ENCODE assay signal across 8 mouse cellular contexts in the genomic region with DNA sequence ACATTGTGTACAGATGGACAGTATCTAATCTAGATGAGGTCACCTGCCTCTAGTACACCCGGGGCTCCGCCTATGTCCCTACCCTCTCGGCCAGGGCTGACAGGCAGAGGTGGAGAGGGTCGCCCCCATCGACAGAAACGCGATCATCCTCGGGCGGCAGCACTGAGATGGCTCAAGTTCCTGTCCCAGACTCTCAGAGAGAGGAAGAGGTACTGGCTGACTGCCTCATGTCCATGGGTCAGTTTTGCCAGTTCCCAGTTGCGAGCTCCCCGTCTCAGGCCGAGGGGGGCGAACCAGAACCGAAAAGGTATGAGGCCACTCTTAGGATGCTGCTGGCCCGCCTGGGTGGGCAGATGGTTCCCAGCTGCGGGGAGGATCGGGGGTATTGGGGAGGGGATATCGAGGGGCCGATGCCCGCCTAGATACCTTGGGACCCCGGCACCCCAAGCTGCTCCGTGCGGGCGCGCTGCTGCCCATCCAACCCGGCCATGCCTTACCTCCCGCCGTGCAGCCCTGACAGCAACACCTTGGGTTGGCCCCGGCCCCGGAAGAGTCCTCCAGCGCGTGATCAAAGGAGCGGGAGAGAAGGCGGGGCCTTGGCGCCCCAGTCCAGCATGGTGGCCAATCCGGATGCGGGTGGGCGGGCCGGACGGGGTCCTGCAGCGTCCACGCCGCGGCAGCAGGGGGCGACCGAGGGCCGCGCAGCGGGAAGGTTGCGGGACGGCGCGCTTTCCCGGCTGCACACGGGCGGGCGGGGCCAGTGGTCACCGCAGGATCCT. TPM values are rescaled to one million over a fixed set of nuclear protein-coding genes. Genes with fewer than 3 reads are reported as not detected.
A peak's percentile ranks its signal among the peaks of the same experiment; 100 is the strongest.
DNase-seq lines count a peak whose midpoint lies in the region; ATAC-seq and TF ChIP-seq lines count a peak whose summit lies in the region.

A gene (minus strand): TSS at position 594 of the 779 bp plus-strand sequence.

- H3K79me2 ChIP-seq in liver, adult 2 months (ENCODE audit: control insufficient read depth, insufficient read depth, low read length), result no peaks in the 10 kb centered on the region

- no peaks in the 10 kb centered on the region for H3K9me3 ChIP-seq in erythroblast, embryonic 14.5 days (ENCODE audit: control insufficient read depth, low read length)
- H3K9me3 ChIP-seq in heart, embryonic 12.5 days (replicated peaks), result no peaks in the 10 kb centered on the region
- H3K9me3 ChIP-seq in kidney, postnatal 0 days (replicated peaks; ENCODE audit: low read length), result no peaks in the 10 kb centered on the region

- peak within 1 kb of the TSS; percentile 99 for H3K4me2 ChIP-seq in heart, embryonic 12.5 days
- peak within 1 kb of the TSS; percentile 94 for H3K4me2 ChIP-seq in kidney, postnatal 0 days (ENCODE audit: low read length)

- peak; percentile 96 for TF ChIP-seq CTCF in kidney, postnatal 0 days (IDR thresholded peaks at IDR 0.05; ENCODE audit: low read depth)
- peak; percentile 87 for TF ChIP-seq CTCF in liver, adult 2 months (IDR thresholded peaks at IDR 0.05; ENCODE audit: low read depth, low read length)

- peak within 1 kb of the TSS; percentile 78 for H3K9ac ChIP-seq in heart, embryonic 12.5 days
- peak within 1 kb of the TSS; percentile 64 for H3K9ac ChIP-seq in kidney, postnatal 0 days (ENCODE audit: low read depth, low read length)
- H3K9ac ChIP-seq in liver, adult 2 months (ENCODE audit: low read depth, low read length), result peak within 1 kb of the TSS; percentile 76

- ATAC-seq in heart, embryonic 12.5 days (ENCODE audit: insufficient number of reproducible peaks, low FRiP score), result peak; percentile 95
- peak; percentile 92 for ATAC-seq in kidney, postnatal 0 days (replicated peaks; ENCODE audit: low FRiP score, low read depth)
- peak; percentile 75 for ATAC-seq in monocyte, adult 5-6 weeks (replicated peaks; ENCODE audit: insufficient number of reproducible peaks, low FRiP score, low TSS enrichment, poor library complexity, severe bottlenecking)

- peaks cover 45% of the 10 kb centered on the region for H3K4me1 ChIP-seq in erythroblast, embryonic 14.5 days (ENCODE audit: control insufficient read depth)
- H3K4me1 ChIP-seq in heart, embryonic 12.5 days (replicated peaks), result peaks cover 45% of the 10 kb centered on the region
- peaks cover 8% of the 10 kb centered on the region; the same call in 1 of the 2 replicates for H3K4me1 ChIP-seq in kidney, postnatal 0 days (replicated peaks; ENCODE audit: insufficient read depth, low read length)
- peaks cover 5% of the 10 kb centered on the region; the same call in 1 of the 2 replicates for H3K4me1 ChIP-seq in liver, adult 2 months (ENCODE audit: control insufficient read depth, insufficient read depth, low read length)

- peaks cover 28% of the 10 kb centered on the region for H3K36me3 ChIP-seq in erythroblast, embryonic 14.5 days (ENCODE audit: control insufficient read depth)
- peaks cover 12% of the 10 kb centered on the region for H3K36me3 ChIP-seq in heart, embryonic 12.5 days
- no peaks in the 10 kb centered on the region; the same call in 1 of the 2 replicates for H3K36me3 ChIP-seq in kidney, postnatal 0 days (ENCODE audit: insufficient read depth, low read length)
- no peaks in the 10 kb centered on the region for H3K36me3 ChIP-seq in liver, adult 2 months (ENCODE audit: control insufficient read depth, insufficient read depth, low read length)

- peak within 1 kb of the TSS; percentile 32; the same call in 1 of the 2 replicates for H3K27ac ChIP-seq in heart, embryonic 12.5 days (ENCODE audit: poor library complexity, severe bottlenecking)
- peak within 1 kb of the TSS; percentile 13; the same call in 1 of the 2 replicates for H3K27ac ChIP-seq in kidney, postnatal 0 days
- no peak within 1 kb of the TSS for H3K27ac ChIP-seq in liver, adult 2 months (replicated peaks; ENCODE audit: insufficient read depth, low read depth, low read length)

- DNase-seq in CD4-positive helper T cell, adult 2 months (ENCODE audit: low read depth, low spot score), result peak; percentile 95
- DNase-seq in brain, embryonic 18.5 days (ENCODE audit: low read depth, low spot score), result peak; percentile 82
- peak; percentile 96 for DNase-seq in kidney, postnatal 0 days (ENCODE audit: low spot score)
- DNase-seq in liver, adult 2 months (ENCODE audit: extremely low read depth, low read depth, low spot score), result peak; percentile 66
- DNase-seq in spleen, postnatal 36 days (ENCODE audit: low spot score in 2 of 2), result peak; percentile 93 to 95

- H3K4me3 ChIP-seq in erythroblast, embryonic 14.5 days (replicated peaks), result peak within 1 kb of the TSS; percentile 75
- peak within 1 kb of the TSS; percentile 75 for H3K4me3 ChIP-seq in heart, embryonic 12.5 days
- peak within 1 kb of the TSS; percentile 52 for H3K4me3 ChIP-seq in kidney, postnatal 0 days (replicated peaks; ENCODE audit: low read depth, low read length)
- peak within 1 kb of the TSS; percentile 70 for H3K4me3 ChIP-seq in liver, adult 2 months (ENCODE audit: insufficient read depth, low read depth, low read length)

- under 1% methylated on average over 58 of the region's 58 CpGs for WGBS in heart, embryonic 12.5 days
- WGBS in kidney, postnatal 0 days, result under 1% methylated on average over 57 of the region's 58 CpGs
- WGBS in liver, adult 2 months, result under 1% methylated on average over 58 of the region's 58 CpGs

- peaks cover 21% of the 10 kb centered on the region for H3K27me3 ChIP-seq in erythroblast, embryonic 14.5 days (ENCODE audit: control insufficient read depth)
- H3K27me3 ChIP-seq in heart, embryonic 12.5 days (replicated peaks), result no peaks in the 10 kb centered on the region
- no peaks in the 10 kb centered on the region for H3K27me3 ChIP-seq in kidney, postnatal 0 days (ENCODE audit: insufficient read depth, low read length)
- H3K27me3 ChIP-seq in liver, adult 2 months (ENCODE audit: control insufficient read depth, insufficient read depth, low read length), result no peaks in the 10 kb centered on the region

- TF ChIP-seq POLR2A in liver, adult 2 months (IDR thresholded peaks at IDR 0.05; ENCODE audit: extremely low read depth, insufficient read depth, low read length), result peak; percentile 39; the same call in 1 of the 2 replicates

RNA-seq across cellular contexts. Expression of the gene that starts here (rescaled TPM):
- 3.6 and 3.7 TPM in 2 replicates for polyA plus RNA-seq in erythroblast, embryonic 14.5 days (2012)
- polyA plus RNA-seq in heart, embryonic 12.5 days (2016; fragmentation: Nextera tagmentation; extraction: Ambion mirVana), result 13.2 and 14.9 TPM in 2 replicates
- polyA plus RNA-seq in kidney, postnatal 0 days (2015; fragmentation: Nextera tagmentation; extraction: Ambion mirVana), result 34.5 and 35.6 TPM in 2 replicates
- 4.5 and 4.9 TPM in 2 replicates for total RNA-seq in liver, adult 2 months (2014; rRNA removed)
- polyA plus RNA-seq in liver, adult 2 months (2012; rRNA removed), result 11.3 and 12.9 TPM in 2 replicates
- 34.3 to 57.5 TPM (median 37.8 TPM) in 3 replicates for total RNA-seq in monocyte, adult 5-6 weeks (2017)
